Mouse (Mus musculus) gastrocnemius, postnatal 14 days (tissue): ENCODE data around the gene Rnf183. TPM values are rescaled to one million over a fixed set of nuclear protein-coding genes. Genes with fewer than 3 reads are reported as not detected.
"Not testable (repeated sequence)": the region's sequence is repeated elsewhere in the genome, so short reads cannot be mapped to it uniquely, and the experiment has no call there.

ENCODE experiments used
- DNase-seq: peaks from one replicate; pipeline ENCODE4 v3.0.0; 2021; ENCODE audit warnings: mixed read lengths
- intact Hi-C: fragments of 180-260 bp; cut with DNase I; formaldehyde crosslinking; loops from one replicate; pipeline ENCODE4 v1.15.1; 2025; ENCODE audit warnings: low total_unique reads
- long read RNA-seq, 2 experiments: library from polyadenylated mRNA; stranded (forward); transcript quantifications; one replicate each; pipeline ENCODE4 v2.0.0; 2021
- total RNA-seq, 2 experiments: library from RNA; stranded (reverse); gene quantifications; 2 replicates each; pipeline ENCODE4 v1.2.3; 2021

Gene Rnf183
- not detected for total RNA-seq
- long read RNA-seq, experiment 1: 0 reads
- long read RNA-seq, experiment 2: 0 reads

GRCm38 (mm10) chr4:62435081-62435480 lies at the start of gene Rnf183:
Rnf183 (minus strand) TSS chr4:62435252.
- no peak for DNase-seq
- intact Hi-C loops: no loop called here

GRCm38 (mm10) chr4:62480709-62481605 lies 45.9 kb upstream of the Rnf183 start:
- intact Hi-C loops: no loop called here

GRCm38 (mm10) chr4:62479937-62480708 lies 45.1 kb upstream of the Rnf183 start, which contains the start of gene Bspry:
Bspry (plus strand) TSS chr4:62480053.
- peak; percentile 24 for DNase-seq
- intact Hi-C loops: no loop called here

More at GRCm38 (mm10) chr4:62480709-62481605, 45.9 kb upstream of the Rnf183 start:
- no peak for DNase-seq

DNA sequence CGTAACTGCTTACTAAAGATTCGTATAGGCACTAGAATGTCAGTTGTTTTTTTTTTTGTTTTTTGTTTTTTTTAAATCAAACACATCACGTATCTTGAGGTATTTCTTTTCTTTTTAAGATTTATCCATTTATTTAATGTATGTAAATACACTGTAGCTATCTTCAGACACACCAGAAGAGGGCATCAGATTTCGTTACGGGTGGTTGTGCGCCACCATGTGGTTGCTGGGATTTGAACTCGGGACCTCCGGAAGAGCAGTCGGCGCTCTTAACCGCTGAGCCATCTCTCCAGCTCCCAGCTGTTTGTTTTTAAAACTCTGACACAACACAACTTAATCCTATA lies 44.5 kb upstream of the Rnf183 start:
- intact Hi-C loops, DNase-seq: not testable (repeated sequence)

GRCm38 (mm10) chr4:62477542-62478244 lies 42.6 kb upstream of the Rnf183 start:
- no peak for DNase-seq
- intact Hi-C loops: no loop called here

GRCm38 (mm10) chr4:62475793-62476192 lies 40.7 kb upstream of the Rnf183 start:
- no peak for DNase-seq
- intact Hi-C loops: no loop called here

DNA sequence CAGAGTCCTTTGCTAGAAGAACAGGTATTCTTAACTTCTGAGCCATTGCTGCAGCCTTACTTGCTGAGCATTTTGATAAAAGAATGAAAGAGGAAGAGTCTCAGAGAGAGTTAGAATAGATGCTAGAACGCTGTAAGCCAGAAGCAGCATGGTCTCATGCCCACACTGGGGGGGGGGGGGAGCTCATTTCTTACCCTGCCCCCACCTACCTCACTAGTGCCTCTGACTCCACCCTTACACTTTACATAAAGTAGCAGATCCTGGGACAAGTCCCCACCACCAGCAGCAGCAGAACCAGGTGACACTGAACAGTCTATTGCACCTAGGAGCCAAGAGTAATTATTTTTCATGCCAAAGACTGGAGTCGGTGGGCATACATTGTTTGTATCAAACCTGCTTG lies 40.1 kb upstream of the Rnf183 start:
- DNase-seq: no peak
- intact Hi-C loops: no loop called here

DNA sequence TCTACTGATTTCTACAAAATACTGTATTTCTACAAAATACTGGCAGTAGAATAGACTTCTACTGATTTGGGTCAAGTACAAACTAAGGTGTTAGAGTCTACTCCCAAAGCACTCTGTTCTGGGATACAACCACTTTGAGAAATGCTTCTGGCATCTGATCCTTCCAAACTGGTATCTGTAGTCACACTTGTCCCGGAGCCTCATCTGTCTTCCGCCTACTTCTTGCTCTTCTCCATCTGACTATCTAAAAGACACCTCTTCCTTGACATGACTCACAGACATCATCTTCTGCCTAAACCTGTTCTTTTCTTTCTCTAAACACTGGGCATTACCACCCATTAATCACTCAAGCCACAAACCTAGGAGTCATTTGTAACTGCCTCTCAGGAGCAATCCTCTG lies 37.0 kb upstream of the Rnf183 start:
- DNase-seq: no peak
- intact Hi-C loops: no loop called here

DNA sequence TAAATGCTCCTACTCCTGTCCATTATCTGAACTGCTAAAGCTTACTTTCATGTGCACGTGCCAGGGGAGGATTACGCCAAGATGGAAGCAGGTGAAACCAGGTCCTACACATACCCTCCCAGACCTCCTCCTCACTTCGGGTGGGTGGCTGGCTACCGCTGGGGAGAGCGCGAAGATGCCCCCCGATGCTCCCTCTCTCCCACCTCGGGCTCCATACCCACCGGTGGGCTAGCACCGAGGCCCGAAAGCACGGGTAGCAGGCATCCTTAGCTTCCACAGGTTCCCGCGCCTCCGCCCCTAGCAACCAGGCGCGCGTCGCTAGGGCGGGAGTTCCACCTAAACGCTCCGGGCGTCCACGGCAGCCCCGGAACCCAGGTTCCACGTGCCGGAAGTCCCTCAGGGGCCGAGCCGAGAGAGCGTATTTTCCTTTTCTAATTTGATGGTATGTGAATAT lies 35.6 kb upstream of the Rnf183 start, which contains the start of gene Wdr31:
Gene Wdr31, minus strand, starts transcription at position 299 of the 454 bp plus-strand sequence.
- intact Hi-C loops: no loop called here
- peak; percentile 71 for DNase-seq

GRCm38 (mm10) chr4:62468158-62468557 lies 33.1 kb upstream of the Rnf183 start:
- DNase-seq: no peak
- intact Hi-C loops: no loop called here

DNA sequence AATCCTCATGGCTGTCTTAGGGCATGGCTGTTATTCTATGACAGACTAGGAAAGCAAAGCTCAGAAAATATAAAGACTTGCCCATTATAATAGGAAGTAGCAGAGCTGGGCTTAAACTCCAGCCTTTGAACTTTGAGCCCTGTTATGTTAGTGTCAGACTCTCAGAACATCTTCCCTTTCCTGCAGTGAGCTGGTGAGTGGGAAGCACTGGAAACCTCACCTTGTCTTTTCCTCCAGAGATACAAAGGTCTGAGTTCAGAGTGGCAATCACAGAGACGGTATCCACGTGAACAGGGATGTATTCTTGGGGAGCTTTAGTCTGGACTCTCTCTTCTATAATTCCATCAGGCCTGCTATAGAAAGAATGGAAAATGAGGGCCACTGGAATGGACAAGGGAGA lies 28.1 kb upstream of the Rnf183 start:
- no peak for DNase-seq
- intact Hi-C loops: no loop called here

DNA sequence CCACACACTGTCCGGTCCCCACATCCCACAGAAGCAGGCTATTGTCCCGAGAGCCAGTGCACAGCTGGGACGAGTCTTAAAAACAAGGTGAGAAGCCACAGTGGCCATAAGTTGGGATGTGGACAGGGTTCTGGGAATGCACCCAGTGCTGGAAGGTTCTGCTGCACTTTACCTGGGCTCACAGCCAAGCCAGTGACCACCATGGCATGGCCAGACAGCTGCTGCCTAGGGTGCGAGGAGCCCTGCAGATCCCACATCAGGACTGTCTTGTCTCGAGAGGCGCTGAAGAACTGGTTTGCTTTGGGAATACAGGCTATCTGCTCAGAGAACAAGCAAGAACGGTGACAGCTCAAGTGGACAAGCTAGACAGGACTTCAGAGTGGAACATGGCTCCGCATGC lies 25.3 kb upstream of the Rnf183 start:
- no peak for DNase-seq
- intact Hi-C loops: no loop called here

GRCm38 (mm10) chr4:62459081-62459480 lies 24.0 kb upstream of the Rnf183 start:
- intact Hi-C loops: no loop called here
- DNase-seq: no peak

GRCm38 (mm10) chr4:62454995-62455394 lies 19.9 kb upstream of the Rnf183 start:
- intact Hi-C loops: loop anchor here (5.0 kb wide), 1 partner anchor 52 kb away; no protein-coding TSS in a partner anchor
- peak; percentile 18 for DNase-seq

- no peak for DNase-seq
- intact Hi-C loops: no loop called here
Measured at GRCm38 (mm10) chr4:62440986-62441385, 5.9 kb upstream of the Rnf183 start.

GRCm38 (mm10) chr4:62440544-62440943 lies 5.5 kb upstream of the Rnf183 start:
- DNase-seq: no peak

GRCm38 (mm10) chr4:62439793-62440192 lies 4.7 kb upstream of the Rnf183 start:
- no peak for DNase-seq

More at GRCm38 (mm10) chr4:62440544-62440943, 5.5 kb upstream of the Rnf183 start:
- intact Hi-C loops: no loop called here

DNA sequence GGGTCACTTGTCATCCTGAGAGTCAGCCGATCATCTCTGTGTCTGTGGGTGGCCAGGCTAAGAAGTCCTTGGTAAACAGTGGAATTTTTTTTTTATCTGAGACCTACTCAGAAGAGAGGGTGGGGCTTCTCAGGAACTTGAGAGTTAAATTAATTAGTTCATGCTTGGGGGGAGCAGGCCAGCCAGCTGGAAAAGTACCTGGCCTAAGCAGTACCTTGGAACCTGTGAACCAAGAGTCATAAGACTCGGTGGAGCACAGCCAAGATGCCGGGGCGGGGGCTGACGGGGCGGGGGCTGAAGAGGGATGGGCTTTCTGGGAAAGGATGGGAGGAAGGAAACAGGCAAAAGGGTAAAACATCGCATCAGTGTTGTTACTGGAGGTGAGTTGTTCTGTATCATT lies 2.8 kb upstream of the Rnf183 start:
- intact Hi-C loops: no loop called here
- DNase-seq: no peak

More at GRCm38 (mm10) chr4:62439793-62440192, 4.7 kb upstream of the Rnf183 start:
- intact Hi-C loops: no loop called here

- intact Hi-C loops: no loop called here
- no peak for DNase-seq
Measured at GRCm38 (mm10) chr4:62437256-62437778, 2.3 kb upstream of the Rnf183 start.
